Mouse (Mus musculus) limb, embryonic 11.5 days (tissue): ENCODE data around the gene Ctdsp2. TPM values are rescaled to one million over a fixed set of nuclear protein-coding genes. Genes with fewer than 3 reads are reported as not detected.

ENCODE experiments used
- ATAC-seq: fragments of 200-750 bp; cut with Nextera tagmentation; 2 replicates; pipeline ENCODE4 v1.8.0; 2017; ENCODE audit warnings: low read depth; ENCODE audit not compliant: insufficient number of reproducible peaks, low FRiP score, low TSS enrichment
- DNase-seq: peaks from one replicate; pipeline ENCODE4 v3.0.0-alpha.2; 2015; ENCODE audit warnings: low spot score
- H3K27ac ChIP-seq: fragments of 300-500 bp; sonication (generic); replicated peaks from 2 replicates; pipeline ENCODE4 v1.5.1; 2014; ENCODE audit warnings: low read depth, mild to moderate bottlenecking, low read length
- H3K27me3 ChIP-seq: fragments of 300-500 bp; sonication (generic); 2 replicates; pipeline ENCODE4 v1.6.1; 2014; ENCODE audit warnings: mild to moderate bottlenecking, low read length, mixed read lengths; ENCODE audit not compliant: control insufficient read depth, insufficient read depth
- H3K36me3 ChIP-seq: fragments of 300-500 bp; sonication (generic); 2 replicates; pipeline ENCODE4 v1.6.1; 2014; ENCODE audit warnings: mild to moderate bottlenecking, low read length, moderate library complexity, mixed read lengths; ENCODE audit not compliant: control insufficient read depth, insufficient read depth
- H3K4me1 ChIP-seq: fragments of 300-500 bp; sonication (generic); 2 replicates; pipeline ENCODE4 v1.6.1; 2014; ENCODE audit warnings: low read length, mixed read lengths; ENCODE audit not compliant: control insufficient read depth, insufficient read depth
- H3K4me2 ChIP-seq: fragments of 300-500 bp; sonication (generic); 2 replicates; pipeline ENCODE4 v1.6.1; 2014; ENCODE audit warnings: low read depth, mild to moderate bottlenecking, moderate library complexity; ENCODE audit not compliant: severe bottlenecking
- H3K4me3 ChIP-seq: fragments of 300-500 bp; sonication (generic); 2 replicates; pipeline ENCODE4 v1.5.1; 2014; ENCODE audit warnings: low read depth, low read length
- H3K9ac ChIP-seq: fragments of 300-500 bp; sonication (generic); 2 replicates; pipeline ENCODE4 v1.6.1; 2014; ENCODE audit warnings: mild to moderate bottlenecking, low read length
- H3K9me3 ChIP-seq: fragments of 300-500 bp; sonication (generic); 2 replicates; pipeline ENCODE4 v1.6.1; 2016; ENCODE audit warnings: low read length; ENCODE audit not compliant: control insufficient read depth
- WGBS: fragments of 180-500 bp; shearing (Covaris S2); extraction: QIAGEN DNeasy Blood & Tissue Kit; methylation state at CpG from one replicate; pipeline ENCODE4 v1.1.7; 2014; 5-methylcytosine and 5-hydroxymethylcytosine counted together
- polyA plus RNA-seq: library from polyadenylated mRNA; unstranded; fragments of >200 nt; fragmentation: Nextera tagmentation; extraction: Ambion mirVana; gene quantifications from 2 replicates; pipeline ENCODE4 v1.2.1, GENCODE M21; 2014

The Ctdsp2 gene
- polyA plus RNA-seq, 1 experiment from 2014 or later, result 77.3 TPM

GRCm38 (mm10) chr10:127037641-127038040 lies 59.1 kb downstream of the Ctdsp2 start:
- Histone ChIP-seq H3K4me2 (no peak overlapping the region), H3K9ac (no peak overlapping the region), H3K9me3 (no peaks in the 10 kb centered on the region), H3K27ac (no peak overlapping the region), H3K4me1 (0 out of 2 replicates have a peak, but pooled peaks cover 4% of the 10 kb centered on the region), H3K27me3 (no peaks in the 10 kb centered on the region; the same call in 1 of the 2 replicates), H3K36me3 (no peaks in the 10 kb centered on the region), H3K4me3 (no peak overlapping the region)
- DNase-seq, result no peak
- ATAC-seq, result no peak
- WGBS, result 75% methylated on average over 12 of the region's 12 CpGs

- Histone ChIP-seq H3K9me3 (no peaks in the 10 kb centered on the region), H3K4me2 (peak overlapping the region; percentile 98), H3K27me3 (no peaks in the 10 kb centered on the region; the same call in 1 of the 2 replicates), H3K4me3 (peak overlapping the region; percentile 90), H3K27ac (no peak overlapping the region), H3K36me3 (no peaks in the 10 kb centered on the region), H3K9ac (peak overlapping the region; percentile 63), H3K4me1 (0 out of 2 replicates have a peak, but pooled peaks cover 4% of the 10 kb centered on the region)
- no peak for DNase-seq
- WGBS, result 2% methylated on average over 20 of the region's 20 CpGs
- ATAC-seq, result no peak; the same call in 1 of the 2 replicates
Observed at GRCm38 (mm10) chr10:127040569-127041214, 62.2 kb downstream of the Ctdsp2 start.

GRCm38 (mm10) chr10:127041274-127041766 lies 62.8 kb downstream of the Ctdsp2 start, which contains the start of the genes Mettl1 and Eef1akmt3:
Gene Mettl1, plus strand, starts transcription at chr10:127041414.
Gene Eef1akmt3, minus strand, starts transcription at chr10:127041513.
- WGBS, result under 1% methylated on average over 27 of the region's 28 CpGs
- Histone ChIP-seq H3K27ac (no peak within 1 kb of the TSS), H3K4me1 (0 out of 2 replicates have a peak, but pooled peaks cover 4% of the 10 kb centered on the region), H3K36me3 (no peaks in the 10 kb centered on the region; the same call in 1 of the 2 replicates), H3K4me3 (peak within 1 kb of the TSS; percentile 90), H3K4me2 (peak within 1 kb of the TSS; percentile 98), H3K27me3 (no peaks in the 10 kb centered on the region; the same call in 1 of the 2 replicates), H3K9ac (peak within 1 kb of the TSS; percentile 63), H3K9me3 (no peaks in the 10 kb centered on the region)
- ATAC-seq, result peak; percentile 74
- DNase-seq, result peak; percentile 66

- H3K4me3 ChIP-seq, result peak overlapping the region; percentile 90
Observed at GRCm38 (mm10) chr10:127041774-127042338, 63.3 kb downstream of the Ctdsp2 start.

GRCm38 (mm10) chr10:127042468-127043115 lies 64.1 kb downstream of the Ctdsp2 start:
- H3K4me1 ChIP-seq, result 0 out of 2 replicates have a peak, but pooled peaks cover 4% of the 10 kb centered on the region
- DNase-seq, result no peak
- peak overlapping the region; percentile 98 for H3K4me2 ChIP-seq
- no peak overlapping the region for H3K27ac ChIP-seq
- peak overlapping the region; percentile 63 for H3K9ac ChIP-seq
- H3K4me3 ChIP-seq, result peak overlapping the region; percentile 90
- no peaks in the 10 kb centered on the region for H3K9me3 ChIP-seq
- ATAC-seq, result 0 out of 2 replicates have a peak, but pooled peaks have one; percentile 4
- H3K27me3 ChIP-seq, result peaks cover 1% of the 10 kb centered on the region
- 22% methylated on average over 5 of the region's 5 CpGs for WGBS
- no peaks in the 10 kb centered on the region; the same call in 1 of the 2 replicates for H3K36me3 ChIP-seq

More at GRCm38 (mm10) chr10:127041774-127042338, 63.3 kb downstream of the Ctdsp2 start:
- H3K4me1 ChIP-seq, result 0 out of 2 replicates have a peak, but pooled peaks cover 4% of the 10 kb centered on the region
- no peaks in the 10 kb centered on the region; the same call in 1 of the 2 replicates for H3K36me3 ChIP-seq
- ATAC-seq (peak; percentile 67), DNase-seq (peak; percentile 96)
- no peaks in the 10 kb centered on the region for H3K9me3 ChIP-seq
- H3K27ac ChIP-seq, result no peak overlapping the region
- H3K27me3 ChIP-seq, result no peaks in the 10 kb centered on the region; the same call in 1 of the 2 replicates
- peak overlapping the region; percentile 63 for H3K9ac ChIP-seq
- 0% methylated on average over 44 of the region's 44 CpGs for WGBS
- H3K4me2 ChIP-seq, result peak overlapping the region; percentile 98

GRCm38 (mm10) chr10:127043187-127043586 lies 64.7 kb downstream of the Ctdsp2 start:
- Histone ChIP-seq H3K9me3 (no peaks in the 10 kb centered on the region), H3K27me3 (peaks cover 7% of the 10 kb centered on the region), H3K4me2 (no peak overlapping the region), H3K27ac (no peak overlapping the region), H3K4me1 (0 out of 2 replicates have a peak, but pooled peaks cover 4% of the 10 kb centered on the region), H3K4me3 (no peak overlapping the region; the same call in 1 of the 2 replicates), H3K36me3 (no peaks in the 10 kb centered on the region; the same call in 1 of the 2 replicates), H3K9ac (no peak overlapping the region)
- ATAC-seq, result no peak
- no peak for DNase-seq
- WGBS, result 92% methylated on average over 6 of the region's 6 CpGs

- 30% methylated on average over 5 of the region's 5 CpGs for WGBS
- Histone ChIP-seq H3K9ac (no peak within 1 kb of the TSS; the same call in 1 of the 2 replicates), H3K4me3 (0 out of 2 replicates have a peak within 1 kb of the TSS, but pooled peaks have one; percentile 5), H3K27me3 (peaks cover 39% of the 10 kb centered on the region), H3K4me1 (0 out of 2 replicates have a peak, but pooled peaks cover 6% of the 10 kb centered on the region), H3K36me3 (no peaks in the 10 kb centered on the region; the same call in 1 of the 2 replicates), H3K27ac (no peak within 1 kb of the TSS), H3K4me2 (no peak within 1 kb of the TSS), H3K9me3 (no peaks in the 10 kb centered on the region)
- DNase-seq (no peak), ATAC-seq (no peak)
Observed at GRCm38 (mm10) chr10:127047954-127048353, 69.4 kb downstream of the Ctdsp2 start, which contains the start of gene Cyp27b1. Gene Cyp27b1, plus strand, starts transcription at chr10:127048250.
